Mouse (Mus musculus) brain, embryonic 14.5 days (tissue): ENCODE measurements around the gene Ncaph2.

Experiments
- CTCF ChIP-seq: fragments of 200-500 bp; IDR thresholded peaks from 2 replicates; pipeline ENCODE4 v1.5.1; 2012; ENCODE audit warnings: inconsistent platforms, mild to moderate bottlenecking, moderate library complexity, borderline replicate concordance; ENCODE audit not compliant: insufficient read depth, insufficient read length; ENCODE audit errors: extremely low read depth
- POLR2A ChIP-seq: fragments of 200-500 bp; IDR thresholded peaks from 2 replicates; pipeline ENCODE4 v1.6.1; 2012; ENCODE audit warnings: mild to moderate bottlenecking, inconsistent platforms, borderline replicate concordance; ENCODE audit not compliant: poor library complexity, insufficient read depth, insufficient read length, severe bottlenecking; ENCODE audit errors: extremely low read depth

DNA sequence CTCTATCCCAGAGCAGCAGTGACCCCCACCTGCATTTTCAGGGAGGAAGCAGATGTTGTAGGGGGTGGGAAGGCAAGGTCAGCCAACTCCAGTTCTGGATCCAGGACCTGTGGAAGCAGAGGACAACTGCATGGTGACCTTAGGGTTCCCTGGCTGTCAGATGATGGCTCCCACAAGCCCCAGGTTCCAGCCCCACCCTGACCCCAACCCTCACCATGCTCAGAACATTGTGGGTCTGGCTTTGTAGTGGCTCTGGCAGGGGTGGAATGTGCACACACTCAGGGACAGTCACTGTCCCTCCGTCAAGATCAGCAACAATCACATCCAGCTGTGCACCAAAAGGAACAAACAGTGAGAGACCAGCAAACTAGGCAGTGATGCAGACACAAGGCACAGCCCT, 49.6 kb upstream of the Ncaph2 start:
- TF ChIP-seq POLR2A, result no peak
- no peak for TF ChIP-seq CTCF
